Mouse (Mus musculus): ENCODE results near the gene Wdr35.

Gene Wdr35

GRCm38 (mm10) chr12:9053345-9053744 lies 79.7 kb downstream of the Wdr35 start:
- no peak for DNase-seq (ENCODE audit: low spot score)

GRCm38 (mm10) chr12:9054012-9054411 lies 80.3 kb downstream of the Wdr35 start:
- DNase-seq (ENCODE audit: low spot score), result no peak

GRCm38 (mm10) chr12:9055269-9055668 lies 81.6 kb downstream of the Wdr35 start:
- DNase-seq (ENCODE audit: low spot score), result no peak

DNA sequence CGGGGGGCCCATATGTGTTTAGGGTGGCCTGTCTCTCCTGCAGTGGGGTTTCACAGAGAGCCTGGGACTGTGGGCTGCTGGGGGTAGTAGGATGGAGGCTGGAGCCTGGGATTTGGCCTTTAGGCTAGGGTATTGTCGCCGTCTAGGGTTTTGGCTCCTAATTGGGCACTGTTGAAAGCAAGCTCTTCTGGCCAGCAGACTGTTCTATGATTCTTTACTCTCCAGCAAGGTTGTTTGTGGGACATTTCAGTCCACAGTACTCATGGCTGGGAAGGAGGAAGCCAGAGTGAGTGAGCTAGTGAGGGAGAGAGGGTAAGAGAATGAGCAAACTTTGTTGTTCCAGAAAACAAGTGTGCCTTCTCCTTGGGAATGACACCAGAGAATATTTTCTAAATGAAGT lies 85.8 kb downstream of the Wdr35 start:
- DNase-seq (ENCODE audit: low spot score), result no peak

GRCm38 (mm10) chr12:9059965-9060364 lies 86.3 kb downstream of the Wdr35 start:
- DNase-seq (ENCODE audit: low spot score), result no peak

DNA sequence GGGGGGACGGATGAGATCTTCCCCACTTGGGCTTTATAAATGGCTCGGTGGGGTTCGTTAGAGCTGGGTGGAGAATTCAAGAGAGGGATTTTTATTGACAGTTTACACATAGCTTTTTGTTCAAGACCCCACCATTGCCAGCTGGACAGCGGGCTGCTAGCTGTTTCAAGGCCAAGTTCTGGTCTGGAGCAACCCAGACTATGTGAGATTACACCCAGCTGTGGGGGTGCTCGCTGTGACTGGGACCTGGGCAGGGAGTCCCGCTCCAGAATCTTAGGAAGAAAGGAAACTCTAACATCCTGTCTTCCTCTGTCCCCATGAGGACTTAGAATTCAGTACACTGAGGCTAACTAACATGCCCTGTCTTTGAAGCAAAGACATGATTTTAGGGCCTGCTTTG lies 89.9 kb downstream of the Wdr35 start:
- DNase-seq (ENCODE audit: low spot score), result no peak

GRCm38 (mm10) chr12:9071058-9071457 lies 97.4 kb downstream of the Wdr35 start:
- no peak for DNase-seq (ENCODE audit: low spot score)

DNA sequence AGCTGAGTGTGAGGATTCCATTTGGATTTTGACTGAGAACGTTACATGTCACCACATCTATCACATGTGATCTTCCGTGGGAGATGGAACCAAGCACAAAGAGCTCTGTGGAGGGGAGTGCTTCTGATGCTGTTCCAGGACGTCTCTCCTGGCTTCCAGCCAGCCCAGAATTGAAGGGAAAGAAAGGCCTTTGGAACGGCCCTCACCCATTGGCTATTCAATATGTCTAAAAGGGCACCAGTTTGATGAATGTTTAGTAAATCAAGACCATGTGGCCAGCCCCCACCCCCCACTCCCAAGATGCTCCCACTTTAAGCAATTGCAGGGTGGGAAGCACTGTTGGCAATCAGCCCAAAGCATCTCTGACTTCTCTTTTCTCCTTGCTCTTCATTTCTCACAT lies 97.8 kb downstream of the Wdr35 start:
- no peak for DNase-seq (ENCODE audit: low spot score)

DNA sequence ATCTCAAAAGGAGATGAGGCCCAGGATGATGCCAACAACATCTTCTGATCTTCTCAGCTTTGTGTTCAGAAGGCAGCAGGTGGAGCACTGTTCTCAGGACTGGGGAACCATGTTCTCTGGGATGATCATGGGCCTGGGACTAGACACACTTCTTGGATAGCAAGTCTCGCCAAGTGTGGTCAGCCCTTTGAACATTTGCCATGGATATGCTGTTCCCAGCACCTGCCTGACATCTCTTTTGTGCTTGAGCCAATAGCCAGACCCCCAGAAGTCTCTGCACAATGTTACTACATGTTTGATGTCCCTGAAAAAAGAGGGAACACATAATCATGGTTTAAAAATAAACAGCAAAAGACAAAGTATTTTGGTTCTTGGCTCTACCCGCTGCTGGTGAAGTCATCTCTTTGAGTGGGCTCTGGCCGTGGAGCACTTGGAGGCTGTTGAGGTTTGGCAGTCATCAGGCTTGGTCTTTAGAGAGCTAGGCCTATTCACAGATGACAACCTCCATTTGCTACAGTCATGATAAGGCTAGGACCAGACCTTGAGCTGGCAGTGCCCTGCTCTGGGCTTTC lies 103.9 kb downstream of the Wdr35 start:
- DNase-seq (ENCODE audit: low spot score), result no peak

Data from yolk sac, embryonic 10.5 days (tissue).